Mouse (Mus musculus) macrophage (primary cell): ENCODE data around the gene Tnfsf9. TPM values are rescaled to one million over a fixed set of nuclear protein-coding genes. Genes with fewer than 3 reads are reported as not detected.

Experiments
- H3K27ac ChIP-seq: fragments of 350-480 bp; formaldehyde crosslinking; 2 replicates; pipeline ENCODE4 v1.9.0; 2021
- H3K36me3 ChIP-seq: fragments of 350-480 bp; formaldehyde crosslinking; 2 replicates; pipeline ENCODE4 v1.9.0; 2021; ENCODE audit errors: inconsistent target
- H3K4me3 ChIP-seq: fragments of 350-480 bp; formaldehyde crosslinking; 2 replicates; pipeline ENCODE4 v1.9.0; 2021; ENCODE audit errors: inconsistent target
- H3K79me2 ChIP-seq: fragments of 350-480 bp; formaldehyde crosslinking; 2 replicates; pipeline ENCODE4 v1.9.0; 2021; ENCODE audit errors: inconsistent target
- WGBS: methylation state at CpG from one replicate; pipeline ENCODE4 v1.1.7; 2026; ENCODE audit warnings: inconsistent platforms; ENCODE audit not compliant: missing documents; 5-methylcytosine and 5-hydroxymethylcytosine counted together
- polyA plus RNA-seq: library from polyadenylated mRNA; stranded (reverse); fragments of 250-400 nt; gene quantifications from 3 replicates; pipeline ENCODE4 v1.2.4, GENCODE M21; 2018; ENCODE audit warnings: inconsistent platforms

Gene Tnfsf9
- polyA plus RNA-seq, 1 experiment from 2014 or later = 2.6 TPM

DNA sequence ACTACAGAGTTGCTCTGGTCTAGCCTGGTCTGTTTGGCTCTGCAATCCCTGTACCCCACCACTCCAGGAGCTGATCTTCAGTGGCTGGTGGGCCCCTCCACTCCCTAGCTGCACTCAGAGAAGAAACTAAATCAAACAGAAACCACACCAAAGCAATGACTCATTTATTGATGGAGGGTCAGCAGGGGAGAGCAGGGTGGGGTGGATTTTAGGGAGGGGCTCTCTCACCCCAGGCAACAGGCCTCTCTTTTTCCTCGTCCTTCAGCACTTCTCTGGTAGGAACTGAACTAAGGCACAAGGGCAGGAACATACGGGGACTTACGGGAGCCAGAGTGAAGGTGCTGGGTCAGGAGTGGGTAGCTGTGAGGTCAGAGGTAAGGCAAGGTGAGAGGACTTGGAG, 25.2 kb upstream of the Tnfsf9 start:
- WGBS = 88% methylated on average over 3 of the region's 3 CpGs
- peaks cover 17% of the 10 kb centered on the region; the same call in 1 of the 2 replicates for H3K36me3 ChIP-seq
- H3K27ac ChIP-seq = no peak overlapping the region
- no peak overlapping the region for H3K4me3 ChIP-seq
- H3K79me2 ChIP-seq = peaks cover 17% of the 10 kb centered on the region; the same call in 1 of the 2 replicates

DNA sequence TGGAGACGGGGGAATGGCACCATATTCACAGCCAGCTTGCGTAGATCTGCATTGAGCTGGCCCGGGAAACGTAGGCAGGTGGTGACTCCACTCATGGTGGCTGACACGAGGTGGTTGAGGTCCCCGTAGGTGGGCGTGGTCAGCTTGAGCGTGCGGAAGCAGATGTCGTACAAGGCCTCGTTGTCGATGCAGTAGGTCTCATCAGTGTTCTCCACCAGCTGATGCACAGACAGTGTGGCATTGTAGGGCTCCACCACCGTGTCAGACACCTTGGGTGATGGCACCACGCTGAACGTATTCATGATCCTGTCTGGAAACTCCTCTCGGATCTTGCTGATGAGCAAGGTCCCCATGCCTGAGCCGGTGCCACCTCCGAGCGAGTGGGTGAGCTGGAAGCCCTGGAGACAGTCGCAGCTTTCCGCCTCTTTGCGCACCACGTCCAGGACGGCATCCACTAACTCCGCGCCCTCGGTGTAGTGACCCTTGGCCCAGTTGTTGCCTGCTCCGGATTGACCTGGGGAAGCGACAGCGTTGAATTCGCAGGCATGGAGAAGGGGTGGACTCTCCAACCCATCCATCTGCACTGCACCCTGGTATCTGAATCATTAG, 23.8 kb upstream of the Tnfsf9 start:
- H3K36me3 ChIP-seq = peaks cover 17% of the 10 kb centered on the region; the same call in 1 of the 2 replicates
- no peak overlapping the region for H3K27ac ChIP-seq
- no peak overlapping the region for H3K4me3 ChIP-seq
- WGBS = 97% methylated on average over 27 of the region's 31 CpGs
- peaks cover 17% of the 10 kb centered on the region; the same call in 1 of the 2 replicates for H3K79me2 ChIP-seq

DNA sequence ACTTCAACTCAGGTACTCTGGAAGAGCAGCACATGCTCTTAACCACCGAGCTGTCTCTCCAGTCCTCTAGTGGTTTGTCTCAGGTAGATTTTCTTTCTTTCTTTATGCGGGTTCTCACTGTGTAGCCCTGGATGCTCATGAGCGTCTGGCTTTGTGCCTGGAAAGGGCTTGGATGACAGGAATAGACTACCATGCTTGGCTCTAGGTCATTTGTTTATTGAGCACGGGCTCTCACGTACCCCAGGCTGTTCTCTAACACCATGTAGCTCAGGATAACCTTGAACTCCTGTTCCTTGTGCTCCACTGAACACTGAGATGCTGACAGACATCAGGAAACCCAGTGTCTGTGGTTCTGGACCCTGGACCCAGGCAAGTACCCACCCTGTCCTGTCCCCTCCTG, 22.6 kb upstream of the Tnfsf9 start:
- no peak overlapping the region for H3K27ac ChIP-seq
- H3K79me2 ChIP-seq = peaks cover 7% of the 10 kb centered on the region; the same call in 1 of the 2 replicates
- WGBS = 93% methylated on average over 5 of the region's 5 CpGs
- peaks cover 17% of the 10 kb centered on the region; the same call in 1 of the 2 replicates for H3K36me3 ChIP-seq
- no peak overlapping the region for H3K4me3 ChIP-seq

DNA sequence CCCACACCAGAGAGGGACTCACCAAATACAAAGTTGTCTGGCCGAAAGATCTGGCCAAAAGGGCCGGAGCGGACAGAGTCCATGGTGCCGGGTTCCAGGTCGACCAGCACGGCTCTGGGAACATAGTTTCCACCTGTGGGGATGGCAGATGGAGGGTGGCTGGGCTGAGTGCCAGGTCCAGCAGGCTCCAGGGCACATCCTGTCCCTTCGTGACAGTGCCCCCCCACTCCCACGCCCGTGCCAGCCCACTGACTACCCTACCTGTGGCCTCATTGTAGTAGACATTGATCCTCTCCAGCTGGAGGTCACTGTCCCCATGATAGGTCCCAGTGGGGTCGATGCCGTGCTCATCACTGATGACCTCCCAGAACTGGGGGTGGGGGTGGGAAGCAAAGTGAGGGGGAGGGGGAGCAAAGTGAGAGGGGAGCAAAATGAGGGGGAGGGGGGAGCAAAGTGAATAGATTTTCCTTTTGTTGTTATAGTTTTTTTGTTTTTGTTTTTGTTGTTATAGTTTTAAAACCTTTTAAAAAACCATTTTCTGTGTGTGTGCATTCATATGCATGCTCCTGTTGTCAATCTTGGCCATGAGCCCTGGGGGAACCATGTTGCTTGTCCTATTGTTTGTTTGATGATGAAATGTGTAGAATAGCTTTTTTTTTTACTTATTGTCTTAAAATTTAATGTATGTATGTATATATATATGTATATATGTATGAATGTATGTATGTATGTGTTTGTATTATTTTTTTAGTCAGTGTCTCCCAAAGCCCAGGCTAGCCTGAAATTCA, 19.0 kb upstream of the Tnfsf9 start:
- Histone ChIP-seq H3K27ac (no peak overlapping the region), H3K36me3 (peaks cover 11% of the 10 kb centered on the region; the same call in 1 of the 2 replicates), H3K79me2 (no peaks in the 10 kb centered on the region), H3K4me3 (no peak overlapping the region)
- 88% methylated on average over 9 of the region's 11 CpGs for WGBS

DNA sequence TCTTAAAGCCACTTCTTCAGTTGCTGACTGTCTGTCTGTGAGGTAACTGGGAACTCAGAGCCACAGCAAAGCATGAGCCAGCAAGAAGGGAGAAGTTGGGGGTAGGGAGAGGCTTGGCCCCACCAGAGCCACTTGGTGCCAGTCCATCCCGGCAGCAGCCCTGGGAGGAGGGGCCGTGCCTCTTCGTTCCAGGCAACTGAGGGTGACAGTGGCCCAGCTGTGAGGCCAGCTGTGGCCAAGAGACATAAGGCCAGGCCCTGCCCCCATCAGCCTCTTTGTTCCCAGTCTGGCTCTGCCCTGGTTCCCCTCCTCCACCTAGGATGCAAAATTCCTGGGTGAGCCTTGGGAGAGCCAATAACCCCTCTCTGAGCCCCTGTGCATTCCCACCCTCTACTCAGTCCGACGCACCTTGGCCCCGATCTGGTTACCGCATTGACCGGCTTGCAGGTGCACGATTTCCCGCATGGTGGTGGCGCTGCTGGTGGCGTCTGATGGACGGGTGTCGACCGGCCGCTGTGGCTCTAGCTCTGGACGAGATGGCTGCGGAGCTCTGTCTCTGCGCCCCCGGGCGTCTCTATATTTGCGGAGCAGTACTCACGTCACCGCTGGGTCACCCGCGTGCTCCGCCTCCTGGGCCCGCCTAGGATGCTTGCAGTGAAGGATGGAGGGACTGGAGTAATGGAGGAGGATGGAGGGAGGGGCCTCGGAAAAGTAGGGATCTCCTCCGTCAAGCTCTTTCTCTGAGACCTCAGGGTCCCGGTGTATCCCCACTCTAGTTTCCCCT, 17.9 kb upstream of the Tnfsf9 start, which contains the start of gene Tubb4a:
TSS of gene Tubb4a (minus strand) at position 734 of the 784 bp plus-strand sequence.
- WGBS = 50% methylated on average over 27 of the region's 31 CpGs
- no peak within 1 kb of the TSS for H3K27ac ChIP-seq
- H3K36me3 ChIP-seq = 0 out of 2 replicates have a peak, but pooled peaks cover 4% of the 10 kb centered on the region
- no peaks in the 10 kb centered on the region for H3K79me2 ChIP-seq
- no peak within 1 kb of the TSS for H3K4me3 ChIP-seq

DNA sequence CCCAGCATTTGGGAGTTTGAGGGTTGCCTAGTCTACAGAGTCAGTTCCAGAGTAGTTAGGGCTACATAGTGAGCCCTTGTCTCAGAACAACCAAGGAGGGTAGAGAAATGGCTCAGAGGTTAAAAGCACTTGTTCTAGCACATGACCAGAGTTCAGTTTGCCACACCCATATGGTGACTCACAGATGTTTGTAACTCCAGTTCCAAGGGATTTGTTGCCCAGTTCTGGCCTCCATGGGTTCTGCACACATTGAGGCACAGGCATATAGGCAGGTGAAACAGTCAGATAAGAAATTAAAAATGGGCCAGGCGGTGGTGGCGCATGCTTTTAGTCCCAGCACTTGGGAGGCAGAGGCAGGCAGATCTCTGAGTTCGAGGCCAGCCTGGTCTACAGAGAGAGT, 10.9 kb upstream of the Tnfsf9 start:
- no peak overlapping the region for H3K27ac ChIP-seq
- no peaks in the 10 kb centered on the region for H3K79me2 ChIP-seq
- no peak overlapping the region for H3K4me3 ChIP-seq
- WGBS = 100% methylated on average over 3 of the region's 3 CpGs
- H3K36me3 ChIP-seq = no peaks in the 10 kb centered on the region

DNA sequence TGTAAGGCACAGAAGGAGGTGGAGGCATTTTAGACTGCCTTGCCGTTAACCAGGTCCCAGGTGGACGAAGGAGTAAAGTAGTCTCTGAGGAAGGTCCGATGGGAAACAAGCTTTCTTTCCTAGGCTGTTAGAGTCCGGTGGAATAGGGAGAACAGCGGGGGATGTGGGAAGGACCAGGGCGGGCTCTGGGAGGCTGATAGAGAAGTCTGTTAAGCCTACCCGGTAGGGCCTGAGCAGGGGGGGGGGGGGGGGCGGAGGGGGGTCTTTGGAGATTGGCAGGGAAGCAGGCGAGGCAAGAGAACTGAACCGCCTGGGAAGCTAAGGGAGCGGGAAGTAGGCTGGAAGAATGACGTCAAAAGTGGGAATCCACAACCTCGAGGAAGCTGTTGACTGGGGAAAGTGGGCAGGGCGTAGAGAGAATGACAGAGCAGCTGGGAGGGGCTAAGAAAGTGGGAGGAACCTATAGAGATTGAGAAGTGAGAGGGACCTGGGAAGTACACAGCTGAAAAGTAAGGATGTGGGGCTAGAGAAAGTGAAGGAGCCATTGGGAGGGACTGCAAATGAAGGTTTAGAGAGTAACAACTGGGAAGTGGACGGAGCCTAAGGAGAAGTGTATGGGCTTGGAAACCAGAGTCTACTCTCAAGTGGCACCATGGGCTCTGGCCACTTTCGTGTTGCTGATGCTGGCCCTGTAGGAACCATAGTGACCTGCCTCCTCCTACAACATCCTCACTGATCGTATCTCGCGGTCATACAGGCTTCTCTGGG, 9.1 kb upstream of the Tnfsf9 start:
- H3K27ac ChIP-seq = no peak overlapping the region
- no peaks in the 10 kb centered on the region for H3K79me2 ChIP-seq
- no peak overlapping the region for H3K4me3 ChIP-seq
- no peaks in the 10 kb centered on the region for H3K36me3 ChIP-seq
- 16% methylated on average over 18 of the region's 19 CpGs for WGBS

DNA sequence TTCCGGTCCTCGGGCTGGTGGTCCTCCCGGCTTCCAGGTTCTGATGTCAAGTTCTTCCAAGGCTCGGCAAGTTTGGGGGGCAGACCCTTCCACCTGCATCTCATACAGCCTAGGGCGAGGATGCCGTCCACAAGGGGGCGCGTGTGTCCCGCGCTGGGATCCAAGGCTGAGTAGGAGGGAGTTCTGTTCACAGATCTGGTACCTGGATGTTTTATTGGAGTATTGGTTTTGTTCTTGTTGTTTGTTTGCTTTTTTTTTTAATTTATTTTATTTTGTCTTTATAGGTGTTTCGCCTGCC, 8.6 kb upstream of the Tnfsf9 start:
- no peak overlapping the region for H3K27ac ChIP-seq
- no peaks in the 10 kb centered on the region for H3K79me2 ChIP-seq
- H3K4me3 ChIP-seq = no peak overlapping the region
- WGBS = 2% methylated on average over 11 of the region's 11 CpGs
- no peaks in the 10 kb centered on the region for H3K36me3 ChIP-seq

DNA sequence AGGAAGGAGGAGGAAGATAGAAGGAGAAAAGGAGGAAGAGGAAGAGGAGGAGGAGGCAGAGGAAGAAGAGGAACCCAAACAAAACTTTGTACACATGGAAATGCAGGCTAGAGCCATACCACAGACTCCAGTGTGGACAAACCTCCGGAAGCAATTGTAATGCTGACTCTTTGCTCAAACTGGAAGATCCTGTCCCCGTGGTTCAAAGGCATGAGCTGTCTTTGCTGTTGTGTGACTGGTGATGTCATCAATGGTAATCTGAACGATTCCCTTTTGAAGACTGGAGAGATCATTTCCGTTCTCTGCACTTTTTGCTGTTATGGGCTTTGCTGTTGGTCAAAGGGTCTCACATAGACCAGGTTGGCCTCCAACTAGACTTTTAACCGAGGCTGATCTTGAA, 6.8 kb upstream of the Tnfsf9 start:
- no peak overlapping the region for H3K4me3 ChIP-seq
- no peaks in the 10 kb centered on the region for H3K79me2 ChIP-seq
- H3K27ac ChIP-seq = peak overlapping the region; percentile 49
- H3K36me3 ChIP-seq = no peaks in the 10 kb centered on the region
- 68% methylated on average over 5 of the region's 5 CpGs for WGBS

DNA sequence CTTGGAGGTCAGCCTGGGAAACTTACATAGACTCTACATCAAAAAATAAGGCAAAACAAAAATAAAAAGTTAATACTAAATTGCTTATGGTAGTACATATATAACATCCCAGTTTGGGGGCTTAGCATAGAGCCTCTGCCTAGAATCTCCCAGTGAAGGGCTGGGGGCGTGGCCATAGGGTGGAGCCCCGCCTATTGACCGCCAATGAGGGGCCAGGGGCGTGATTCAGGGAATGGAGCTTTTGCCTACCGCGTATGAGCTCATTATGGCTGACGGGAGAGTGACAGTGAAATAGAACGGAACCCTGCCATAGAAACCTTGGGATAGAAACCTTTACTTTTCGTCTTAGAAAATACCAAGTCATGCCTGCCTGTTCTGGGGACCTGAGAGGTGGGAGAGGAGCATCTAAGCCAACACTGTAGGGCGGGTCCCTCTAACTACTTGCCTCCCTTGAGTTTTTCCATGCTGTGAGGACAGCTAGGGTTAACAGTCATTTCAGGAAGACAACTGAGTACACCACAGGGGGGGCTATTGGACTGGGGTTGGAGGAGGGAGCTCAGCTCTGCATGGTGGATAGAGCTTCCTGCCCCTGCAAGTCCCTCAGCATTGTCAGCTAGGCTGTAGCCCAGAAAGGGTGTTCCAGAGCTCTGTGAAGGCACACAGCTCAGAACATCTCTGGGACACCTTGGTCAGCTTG, 5.3 kb upstream of the Tnfsf9 start:
- Histone ChIP-seq H3K4me3 (no peak overlapping the region), H3K36me3 (no peaks in the 10 kb centered on the region), H3K27ac (no peak overlapping the region), H3K79me2 (no peaks in the 10 kb centered on the region)
- 62% methylated on average over 10 of the region's 10 CpGs for WGBS

DNA sequence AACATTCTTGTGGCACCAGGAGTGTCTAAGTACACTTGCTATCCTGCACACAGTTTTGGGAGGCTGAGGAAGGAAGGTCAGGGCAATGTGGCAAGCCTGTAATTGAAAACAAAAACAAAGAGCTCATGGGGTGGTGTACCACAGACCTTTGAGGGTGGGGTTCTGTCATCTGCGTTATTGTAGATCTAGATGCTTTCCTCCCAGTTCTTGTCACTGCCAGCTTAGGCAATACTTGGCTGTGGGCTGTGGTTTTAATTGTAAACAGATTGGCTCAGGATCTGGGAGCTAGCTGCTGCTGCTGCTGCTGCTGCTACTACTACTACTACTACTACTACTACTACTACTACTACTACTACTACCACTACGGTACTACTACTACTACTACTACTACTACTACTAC, 2.8 kb upstream of the Tnfsf9 start:
- WGBS = 53% methylated on average over 2 of the region's 2 CpGs
- Histone ChIP-seq H3K36me3 (no peaks in the 10 kb centered on the region), H3K4me3 (no peak overlapping the region), H3K27ac (no peak overlapping the region), H3K79me2 (peaks cover 21% of the 10 kb centered on the region)

DNA sequence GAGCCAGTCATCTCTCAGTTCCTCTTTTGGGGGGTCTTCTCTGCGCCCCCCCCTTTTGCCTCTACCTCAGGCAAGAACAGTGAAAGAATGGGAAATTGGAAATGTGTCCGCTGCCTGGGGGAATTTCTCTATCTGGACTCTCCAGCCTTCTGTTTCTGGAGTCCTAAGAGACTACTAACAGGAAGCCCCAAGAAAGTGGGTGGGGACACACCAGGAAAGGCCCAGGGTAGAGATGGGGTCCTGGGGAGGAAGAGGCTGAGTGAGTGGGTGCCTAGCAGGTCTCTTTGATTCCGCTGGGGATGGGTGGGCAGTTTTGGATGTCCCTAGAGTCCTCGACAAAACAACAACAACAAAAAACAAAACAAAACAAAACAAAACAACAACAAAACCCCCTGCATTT, 629 bp upstream of the Tnfsf9 start:
- Histone ChIP-seq H3K4me3 (peak overlapping the region; percentile 87), H3K27ac (peak overlapping the region; percentile 88), H3K79me2 (peaks cover 28% of the 10 kb centered on the region), H3K36me3 (no peaks in the 10 kb centered on the region)
- WGBS = 22% methylated on average over 4 of the region's 4 CpGs

DNA sequence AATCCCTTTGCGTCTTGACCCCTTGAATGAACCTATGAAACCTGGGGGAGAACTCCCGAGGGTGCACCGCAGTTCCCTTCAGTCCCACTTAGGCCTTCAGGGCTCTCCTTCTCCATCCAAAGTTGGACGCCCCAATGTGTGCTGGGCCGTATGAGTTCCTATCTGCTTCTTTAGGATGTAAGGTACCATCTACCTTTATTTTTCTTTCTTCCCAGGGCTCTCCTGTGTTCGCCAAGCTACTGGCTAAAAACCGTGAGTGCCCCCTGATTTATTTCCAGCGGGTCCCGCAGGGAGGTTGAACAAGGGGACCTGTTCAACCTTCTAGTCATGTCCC, 877 bp downstream of the Tnfsf9 start:
- 63% methylated on average over 7 of the region's 9 CpGs for WGBS
- Histone ChIP-seq H3K4me3 (peak overlapping the region; percentile 87), H3K36me3 (no peaks in the 10 kb centered on the region), H3K79me2 (peaks cover 28% of the 10 kb centered on the region), H3K27ac (peak overlapping the region; percentile 88)

DNA sequence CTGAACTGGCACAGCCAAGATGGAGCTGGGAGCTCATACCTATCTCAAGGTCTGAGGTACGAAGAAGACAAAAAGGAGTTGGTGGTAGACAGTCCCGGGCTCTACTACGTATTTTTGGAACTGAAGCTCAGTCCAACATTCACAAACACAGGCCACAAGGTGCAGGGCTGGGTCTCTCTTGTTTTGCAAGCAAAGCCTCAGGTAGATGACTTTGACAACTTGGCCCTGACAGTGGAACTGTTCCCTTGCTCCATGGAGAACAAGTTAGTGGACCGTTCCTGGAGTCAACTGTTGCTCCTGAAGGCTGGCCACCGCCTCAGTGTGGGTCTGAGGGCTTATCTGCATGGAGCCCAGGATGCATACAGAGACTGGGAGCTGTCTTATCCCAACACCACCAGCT, 1.9 kb downstream of the Tnfsf9 start:
- WGBS = 92% methylated on average over 5 of the region's 5 CpGs
- peak overlapping the region; percentile 87 for H3K4me3 ChIP-seq
- peaks cover 28% of the 10 kb centered on the region for H3K79me2 ChIP-seq
- H3K27ac ChIP-seq = peak overlapping the region; percentile 88
- H3K36me3 ChIP-seq = no peaks in the 10 kb centered on the region
